Mouse (Mus musculus) heart, postnatal 25 days (tissue): Measurements from ENCODE around the gene Lipt1. TPM values are rescaled to one million over a fixed set of nuclear protein-coding genes. Genes with fewer than 3 reads are reported as not detected.
A peak's percentile ranks its signal among the peaks of the same experiment; 100 is the strongest.

ENCODE experiments used
- DNase-seq: peaks from one replicate; pipeline ENCODE4 v3.0.0; 2022; ENCODE audit warnings: low spot score
- intact Hi-C: fragments of 180-260 bp; cut with DNase I; formaldehyde crosslinking; loops from one replicate; pipeline ENCODE4 v1.15.1; 2025
- total RNA-seq, 2 experiments: library from RNA; stranded (reverse); gene quantifications; 2 replicates each; pipeline ENCODE4 v1.2.3; 2021

The Lipt1 gene
- total RNA-seq, result 10 to 100 TPM; 10.4 to 11.0 TPM

DNA sequence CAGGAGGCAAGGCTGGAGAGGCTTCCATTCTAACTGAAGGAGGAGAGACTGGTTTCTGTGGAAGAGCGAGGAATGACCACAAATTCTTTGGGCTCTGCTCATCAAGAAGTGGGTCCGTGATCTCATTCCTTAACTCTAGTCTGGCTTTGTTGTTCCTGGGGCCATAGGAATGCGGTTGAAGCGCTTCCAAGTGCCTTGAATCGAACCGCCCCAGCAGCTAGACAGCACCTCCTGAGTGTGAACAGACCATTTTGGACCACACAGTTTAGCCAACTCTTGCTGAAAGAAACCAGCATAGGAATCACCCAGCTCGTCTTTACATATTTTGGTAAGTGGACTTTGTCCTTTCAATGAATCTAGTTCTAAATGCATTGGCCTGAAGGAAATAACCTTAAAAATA is at the start of gene Lipt1:
TSS of gene Lipt1 (plus strand) at position 35 of the 400 bp plus-strand sequence.
- intact Hi-C loops, result no loop called here
- no peak for DNase-seq

DNA sequence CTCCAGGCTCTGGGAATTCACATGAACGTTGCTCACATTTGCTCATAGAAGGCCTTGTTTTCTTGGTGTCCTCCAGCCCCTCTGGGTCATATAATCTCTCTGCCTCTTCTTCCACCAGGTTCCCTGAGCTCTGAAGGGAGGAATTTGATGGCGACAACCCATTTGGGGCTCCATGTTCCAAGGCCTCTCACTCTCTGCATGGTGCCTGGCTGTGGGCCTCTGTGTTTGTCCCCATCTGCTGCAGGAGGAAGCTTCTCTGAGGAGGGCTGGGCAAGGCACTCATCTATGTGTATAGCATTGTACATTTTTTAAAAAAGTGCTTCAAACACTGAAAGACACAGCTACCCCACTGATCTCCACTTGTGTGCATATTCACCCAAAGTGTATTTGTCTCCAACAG is 39.9 kb upstream of the Lipt1 start:
- DNase-seq, result no peak
- intact Hi-C loops, result no loop called here

DNA sequence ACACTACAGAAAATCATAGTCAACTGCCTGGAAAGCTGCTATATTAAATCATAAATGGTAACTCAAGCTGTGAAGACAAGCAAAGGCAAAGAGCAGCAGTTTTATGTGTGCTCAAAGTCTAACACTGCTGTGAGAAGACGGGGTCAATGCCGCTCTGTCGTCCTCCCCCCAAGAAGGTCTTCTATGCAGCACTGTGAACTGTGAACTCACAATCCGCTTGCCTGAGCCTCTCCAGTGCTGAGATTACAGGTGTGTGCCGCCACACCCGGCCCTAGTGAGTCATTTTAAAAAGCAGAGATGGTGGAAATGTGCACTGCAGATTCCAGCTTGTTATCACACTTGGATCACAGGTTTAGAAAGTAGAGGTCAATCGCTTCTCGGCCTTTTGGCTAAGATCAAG is 24.7 kb upstream of the Lipt1 start:
- intact Hi-C loops, result no loop called here
- DNase-seq, result no peak

DNA sequence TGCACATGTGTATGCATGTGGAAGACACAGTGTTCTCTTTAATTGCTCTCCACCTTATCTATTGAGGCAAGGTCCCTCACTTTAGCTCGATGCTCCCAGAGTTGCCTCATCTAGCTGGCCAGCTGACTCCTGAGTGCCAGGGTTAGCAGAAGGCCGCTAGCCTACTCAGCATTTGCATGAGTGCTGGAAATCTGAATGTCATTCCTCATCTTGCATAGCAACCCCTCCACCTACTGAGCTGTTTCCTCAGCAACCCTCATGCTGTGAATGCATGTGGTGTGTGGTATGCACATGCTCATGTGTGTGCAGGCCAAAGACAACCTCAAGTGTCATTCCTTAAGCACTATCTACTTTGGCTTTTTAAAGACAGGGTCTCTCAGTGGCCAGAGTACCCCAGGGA is 20.8 kb upstream of the Lipt1 start:
- intact Hi-C loops, result no loop called here
- no peak for DNase-seq

DNA sequence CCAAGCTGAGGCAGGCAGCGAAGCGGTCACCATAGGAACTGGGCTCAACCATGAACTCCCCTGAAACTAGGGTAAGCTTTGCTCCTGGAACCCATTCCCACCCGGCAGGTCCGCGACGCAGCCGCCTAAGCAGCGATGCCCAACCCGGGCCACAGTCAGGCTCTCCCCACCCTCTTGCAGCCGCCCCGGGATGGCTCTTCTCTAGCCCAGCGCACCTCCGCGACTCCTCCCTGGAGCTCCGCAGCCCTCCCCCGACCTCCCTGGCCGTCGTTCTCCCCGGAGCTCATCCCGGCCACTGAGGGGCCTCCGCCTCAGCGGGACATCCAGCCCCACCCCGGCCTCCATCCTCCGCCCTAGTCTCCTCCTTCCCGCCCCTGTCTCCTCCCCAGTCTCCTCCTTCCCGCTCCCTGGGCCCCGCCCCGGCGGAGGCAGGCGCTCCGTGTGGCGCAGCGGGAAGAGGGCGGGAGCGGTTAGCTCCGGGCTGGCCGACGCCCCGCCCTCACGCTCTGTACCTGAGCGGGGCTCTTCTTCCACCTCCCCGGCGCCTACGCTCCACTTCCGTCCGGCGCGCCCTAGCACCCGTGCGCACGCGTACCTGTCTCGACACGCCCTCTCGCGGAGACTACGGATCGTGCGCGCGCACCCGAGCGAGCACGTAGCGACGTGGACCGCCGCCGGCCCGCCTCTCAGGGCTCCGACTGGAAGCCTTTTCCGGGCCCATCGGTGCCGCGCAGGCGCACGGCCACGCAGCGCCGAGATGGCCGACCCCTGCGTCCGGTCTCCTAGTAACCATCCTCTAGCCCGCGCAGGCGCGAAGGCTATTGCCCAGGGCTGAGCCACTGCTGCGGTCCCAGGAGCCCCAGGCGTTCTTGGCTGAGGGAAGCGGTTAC is 6.8 kb upstream of the Lipt1 start:
- intact Hi-C loops, result loop anchor here (2.0 to 10.0 kb wide), 3 partner anchors 26 to 187 kb away; partner anchors contain the start of genes Eif5b, Mitd1, Mrpl30 and Txndc9

DNA sequence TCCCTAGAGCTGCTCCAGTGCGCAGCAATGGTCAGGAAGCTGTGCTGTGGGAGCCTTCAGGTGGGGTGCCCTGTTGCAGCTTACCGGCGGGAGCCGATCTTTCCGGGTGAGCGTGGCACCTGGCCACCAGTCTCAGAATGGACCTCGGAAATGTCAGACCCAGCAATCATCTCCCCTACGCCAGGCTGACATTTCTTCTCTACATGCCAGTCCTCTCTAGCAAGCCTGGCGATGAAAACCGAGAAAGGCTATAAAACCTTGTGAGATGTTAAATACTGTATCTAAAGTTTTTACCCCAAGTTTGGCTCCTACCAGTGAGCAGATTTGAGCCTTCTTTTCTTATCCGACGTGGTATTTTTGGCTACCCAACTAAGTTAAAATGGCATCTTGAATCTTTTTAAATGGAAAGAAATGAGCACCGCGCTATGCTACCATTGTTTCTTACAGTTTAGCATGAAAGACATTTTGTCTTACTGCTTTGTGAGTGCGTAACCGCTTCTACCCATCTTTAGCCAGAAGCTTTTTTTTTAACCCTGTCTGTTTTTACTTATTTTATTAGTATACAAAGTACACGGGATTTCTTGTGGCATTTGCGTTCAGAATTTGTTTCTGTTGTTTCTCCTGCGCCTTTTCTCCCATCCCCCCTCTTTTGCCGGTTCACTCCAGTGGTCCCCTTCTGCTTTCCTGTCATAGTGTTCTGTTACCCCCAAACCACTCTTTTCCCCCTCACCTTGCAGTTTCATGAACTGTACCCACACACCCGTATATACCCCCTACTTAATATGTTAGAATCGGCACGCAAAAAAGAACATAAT is 5.9 kb upstream of the Lipt1 start:
- intact Hi-C loops, result loop anchor here (2.0 to 10.0 kb wide), 3 partner anchors 25 to 188 kb away; partner anchors contain the start of genes Eif5b, Mitd1, Mrpl30 and Txndc9

More for the DNA sequence above, 6.8 kb upstream of the Lipt1 start:
- DNase-seq, result peak; percentile 100

DNA sequence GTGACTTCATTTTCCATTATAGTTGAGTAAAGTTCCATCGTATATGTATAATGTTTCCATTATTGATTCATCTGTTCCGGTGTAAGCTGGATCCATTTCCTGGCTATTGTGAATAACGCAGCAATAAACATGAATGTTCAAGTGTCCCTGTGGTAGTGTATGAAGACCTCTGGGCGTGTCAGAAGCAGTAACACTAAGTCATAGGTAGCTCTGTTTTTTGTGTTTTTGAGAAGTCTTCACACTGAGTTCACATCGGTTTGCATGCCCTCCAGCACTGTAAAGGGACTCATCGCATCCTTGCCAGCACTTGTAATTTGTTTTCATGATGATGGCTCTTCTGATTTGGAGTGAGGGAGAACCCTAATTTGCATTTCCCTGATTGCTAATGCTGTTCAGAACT is 5.3 kb upstream of the Lipt1 start, which contains the start of gene Tsga10:
TSS of gene Tsga10 (minus strand) at position 144 of the 400 bp plus-strand sequence.
- intact Hi-C loops, result loop anchor here (5.0 to 10.0 kb wide), 2 partner anchors 129 to 189 kb away; partner anchors contain the start of genes Eif5b and Txndc9
- DNase-seq, result no peak

More for the DNA sequence above, 5.9 kb upstream of the Lipt1 start:
- no peak for DNase-seq

DNA sequence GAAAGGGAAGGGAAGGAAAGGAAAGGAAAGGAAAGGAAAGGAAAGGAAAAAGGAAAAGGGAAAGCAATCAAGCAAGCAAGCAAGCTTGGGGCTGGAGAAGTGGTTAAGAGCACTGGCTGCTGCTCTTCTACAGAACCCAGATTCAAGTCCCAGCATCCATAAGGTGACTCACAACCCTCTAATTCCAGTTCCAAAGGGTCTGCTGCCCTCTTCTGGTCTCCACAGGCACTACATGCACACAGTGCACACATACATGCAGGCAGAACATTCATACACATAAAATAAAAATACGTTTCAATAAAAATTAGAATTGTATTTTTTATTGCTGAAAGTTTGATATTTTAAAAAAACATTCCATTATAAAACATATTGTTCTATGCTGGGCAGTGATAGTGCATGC is 4.5 kb upstream of the Lipt1 start:
- DNase-seq, result no peak
- intact Hi-C loops, result loop anchor here (5.0 to 10.0 kb wide), 2 partner anchors 128 to 190 kb away; partner anchors contain the start of genes Eif5b and Txndc9

DNA sequence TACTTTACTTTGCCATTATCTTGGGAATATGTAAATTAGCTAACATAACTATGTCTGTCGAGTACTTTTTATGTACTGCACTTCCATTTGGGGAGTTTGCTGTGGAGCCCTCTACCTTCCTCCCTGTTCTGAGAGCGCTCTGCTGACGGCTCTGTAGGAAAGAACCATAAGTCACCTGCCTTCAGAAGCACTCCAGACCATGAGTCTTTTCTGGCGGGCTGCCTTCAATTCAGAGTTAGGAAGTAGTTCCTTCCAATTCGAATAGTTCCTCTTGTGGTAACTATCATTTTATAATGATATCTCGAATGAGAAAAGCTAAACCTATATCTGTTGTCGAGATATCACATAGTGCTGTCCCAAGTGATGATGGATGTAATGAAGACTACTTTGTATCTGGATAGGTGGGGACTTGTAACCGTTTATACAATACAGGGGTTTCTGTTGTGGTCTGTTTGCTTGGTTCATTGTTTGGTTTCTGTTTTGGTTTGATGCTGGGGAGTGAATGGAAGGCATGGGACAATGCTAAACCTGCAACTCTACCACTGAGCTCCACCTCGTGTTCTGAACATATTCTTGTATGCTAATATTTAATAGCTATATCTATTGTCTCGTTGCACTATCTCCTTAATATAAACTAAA is 3.7 kb upstream of the Lipt1 start:
- intact Hi-C loops, result loop anchor here (5.0 to 10.0 kb wide), 2 partner anchors 127 to 191 kb away; partner anchors contain the start of genes Eif5b and Txndc9
- no peak for DNase-seq

DNA sequence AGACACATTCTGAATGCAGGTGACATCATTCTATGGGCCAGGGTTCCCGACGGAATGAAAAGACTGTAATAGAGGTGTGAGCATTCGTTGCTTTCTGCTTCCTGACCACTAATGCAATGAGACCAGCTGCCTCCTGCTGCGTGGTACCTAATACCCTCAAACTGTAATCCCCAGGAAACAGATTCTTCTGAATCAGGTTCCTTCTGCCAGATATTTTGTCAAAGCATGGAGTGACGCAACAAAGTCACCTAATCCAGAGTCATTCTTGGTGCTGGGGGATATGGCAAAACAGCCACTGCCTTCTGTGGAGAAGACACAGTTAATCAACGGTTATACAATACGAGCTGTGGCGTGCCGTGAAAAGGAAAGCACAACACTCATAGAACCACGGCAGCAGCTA is 2.9 kb upstream of the Lipt1 start:
- intact Hi-C loops, result loop anchor here (5.0 to 10.0 kb wide), 2 partner anchors 126 to 191 kb away; partner anchors contain the start of genes Eif5b and Txndc9
- DNase-seq, result no peak

DNA sequence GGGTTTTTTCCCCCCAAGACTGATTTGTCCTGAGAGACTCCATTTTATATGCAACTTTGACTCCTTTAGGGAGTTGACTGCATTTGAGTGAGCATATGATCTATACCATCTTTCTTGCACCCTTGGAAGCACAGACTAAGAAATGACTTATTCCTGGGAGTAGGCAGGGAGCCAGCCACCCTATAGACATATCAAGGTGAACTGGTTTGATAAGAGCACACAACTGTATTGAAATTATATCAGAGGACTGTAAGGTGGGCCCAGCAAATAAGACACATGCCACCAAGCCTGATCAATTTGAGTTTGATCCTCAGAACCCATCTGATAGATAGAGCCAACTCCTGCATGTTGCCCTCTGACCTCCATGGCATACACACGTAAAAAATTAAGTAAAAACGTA is 2.2 kb upstream of the Lipt1 start:
- intact Hi-C loops, result loop anchor here (5.0 to 10.0 kb wide), 2 partner anchors 125 to 192 kb away; partner anchors contain the start of genes Eif5b and Txndc9
- no peak for DNase-seq

DNA sequence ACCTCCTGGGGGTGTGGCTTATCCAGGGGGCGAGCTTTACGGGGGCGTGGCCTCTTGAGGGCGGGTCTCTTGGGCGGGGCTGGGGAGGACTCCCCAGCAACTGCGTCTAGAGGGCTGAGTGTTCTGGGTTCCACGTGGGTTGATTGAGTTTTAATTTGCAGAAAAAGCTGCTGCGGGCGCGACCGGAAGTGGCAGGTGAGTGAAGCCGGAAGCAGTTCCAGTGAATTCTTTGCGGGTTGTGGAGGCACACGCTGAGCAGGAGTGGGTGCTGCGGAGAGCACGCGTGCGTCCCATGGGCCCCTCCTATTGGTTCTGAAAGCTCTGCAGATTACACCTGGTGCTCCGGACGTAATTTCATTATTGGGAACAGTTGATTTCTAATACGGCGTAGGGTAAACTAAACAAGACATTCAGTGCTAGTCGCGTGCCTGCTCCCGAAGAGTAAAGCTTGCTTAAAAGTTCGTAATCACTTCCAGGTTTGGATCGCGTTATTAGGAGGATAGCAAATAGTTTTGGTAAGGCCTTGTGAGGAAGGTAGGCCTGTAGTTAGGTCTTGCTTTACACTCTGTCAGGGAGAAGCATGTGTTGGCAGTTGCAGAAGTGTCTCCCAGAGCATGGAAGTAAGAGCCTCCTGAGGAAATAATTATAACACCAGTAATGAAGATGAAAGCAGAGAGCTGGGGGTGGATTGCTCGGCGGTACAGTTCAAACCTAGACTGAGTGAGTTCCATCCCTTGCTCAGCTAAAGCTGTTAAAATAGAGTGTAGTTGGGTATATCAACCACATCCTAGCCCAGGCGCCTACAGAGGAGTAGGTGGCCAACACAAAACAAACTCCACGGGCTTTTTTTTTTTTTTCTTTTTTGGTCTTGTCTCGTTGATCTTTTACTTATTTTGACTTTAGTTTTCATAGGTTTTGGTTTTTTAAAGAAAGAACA is 861 bp downstream of the Lipt1 start:
- intact Hi-C loops, result no loop called here
- peak; percentile 44 for DNase-seq

DNA sequence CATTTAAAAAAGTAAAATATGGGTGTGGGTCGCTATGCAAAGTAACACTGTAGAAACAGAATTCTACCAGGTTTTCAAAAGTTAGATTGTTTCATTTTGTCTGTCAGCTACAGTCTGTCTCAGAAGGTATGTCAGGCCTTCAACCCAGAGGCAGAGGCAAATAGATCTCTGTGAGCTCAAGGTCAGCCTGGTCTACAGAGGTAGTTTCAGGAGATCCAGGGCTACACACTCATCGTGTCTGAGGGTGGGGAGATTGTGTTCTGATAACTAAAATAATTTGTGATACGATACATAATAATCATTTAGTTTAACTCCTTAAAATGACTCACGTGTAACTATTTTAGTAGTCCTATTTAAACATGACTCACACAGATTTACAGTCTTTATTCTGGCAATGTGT is 1.6 kb downstream of the Lipt1 start:
- DNase-seq, result no peak
- intact Hi-C loops, result no loop called here

DNA sequence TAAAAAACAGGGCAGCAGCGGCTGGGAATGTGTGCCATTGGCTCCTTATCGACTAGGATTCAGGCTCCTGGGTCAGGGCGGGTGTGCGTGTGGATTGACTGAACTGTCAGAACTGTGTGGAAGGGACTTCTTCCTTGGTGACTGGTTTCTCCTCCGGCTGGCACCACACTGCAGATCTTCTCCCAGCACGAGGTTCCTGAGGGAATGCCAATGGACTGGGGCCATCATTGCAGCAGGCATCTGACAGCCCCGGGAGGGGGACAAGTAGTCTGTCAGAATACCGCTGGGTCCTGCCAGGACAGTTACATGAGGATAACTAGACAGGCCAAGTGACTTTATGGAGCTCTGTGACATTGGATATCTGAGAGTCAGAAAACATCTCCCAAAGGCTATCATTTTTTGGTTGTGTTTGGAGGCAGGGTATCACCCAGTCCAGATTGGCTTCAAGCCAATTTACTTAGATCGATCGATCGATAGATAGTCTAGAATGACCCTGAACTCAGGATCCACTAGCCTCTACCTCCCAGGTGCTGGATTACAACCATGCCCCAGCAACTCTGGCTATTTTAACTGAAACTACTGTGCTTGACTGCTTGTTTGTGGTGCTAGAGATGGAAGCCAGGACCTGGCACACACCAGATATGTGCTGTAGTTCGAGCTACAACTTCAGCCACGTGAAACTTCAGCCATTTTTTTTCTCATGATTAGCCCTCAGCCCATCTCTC is 6.4 kb downstream of the Lipt1 start:
- intact Hi-C loops, result no loop called here
- DNase-seq, result no peak

DNA sequence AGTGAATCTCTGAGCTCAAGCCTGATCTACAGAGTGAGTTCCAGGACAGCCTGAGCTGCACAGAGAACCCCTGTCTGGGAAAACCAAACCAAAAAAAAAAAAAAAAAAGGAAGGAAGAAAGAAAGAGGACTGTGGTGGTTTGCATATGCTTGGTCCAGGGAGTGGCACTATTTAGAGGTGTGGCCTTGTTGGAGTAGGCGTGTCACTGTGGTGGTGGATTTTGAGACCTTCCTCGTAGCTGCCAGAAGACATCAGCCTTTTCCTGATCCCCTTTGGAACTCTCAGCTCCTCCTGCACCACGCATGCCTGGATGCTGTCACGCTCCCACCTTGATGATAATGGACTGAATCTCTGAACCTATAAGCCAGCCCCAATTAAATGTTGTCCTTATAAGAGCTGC is 11.9 kb downstream of the Lipt1 start:
- intact Hi-C loops, result no loop called here
- no peak for DNase-seq

DNA sequence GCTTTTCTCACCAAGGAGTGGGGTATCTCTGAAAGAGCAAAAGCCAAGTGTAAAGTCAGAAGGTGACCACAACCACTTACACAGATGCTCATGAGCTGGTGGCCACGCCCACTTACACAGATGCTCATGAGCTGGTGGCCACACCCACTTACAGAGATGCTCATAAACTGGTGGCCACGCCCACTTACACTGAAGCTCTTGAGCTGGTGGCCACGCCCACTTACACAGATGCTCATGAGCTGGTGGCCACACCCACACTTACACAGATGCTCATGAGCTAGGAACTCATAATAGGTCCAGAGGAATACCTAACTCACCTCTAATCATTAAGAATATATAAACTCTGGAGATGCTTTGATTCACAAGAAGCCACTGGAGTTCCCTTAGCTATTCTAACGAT is 12.9 kb downstream of the Lipt1 start:
- no peak for DNase-seq
- intact Hi-C loops, result no loop called here

DNA sequence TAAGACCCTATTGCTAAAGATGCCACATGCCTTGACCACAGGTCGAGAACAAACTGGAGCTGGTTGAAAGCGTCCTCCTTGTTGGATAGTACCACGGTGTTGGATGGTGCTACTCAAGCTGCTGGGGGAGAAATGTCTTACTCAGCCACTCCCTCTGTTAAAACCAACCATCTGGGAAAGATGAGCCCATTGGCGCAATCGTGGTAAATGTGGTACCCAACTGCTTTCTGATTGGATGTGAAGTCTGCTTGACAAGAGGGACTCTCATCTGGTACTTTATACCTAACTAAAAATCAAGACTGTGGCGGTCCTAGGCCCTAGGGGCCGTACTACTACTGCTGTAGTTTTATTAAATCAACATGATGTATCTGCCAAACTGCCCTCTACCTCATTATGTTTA is 17.7 kb downstream of the Lipt1 start:
- no peak for DNase-seq
- intact Hi-C loops, result no loop called here
